Mouse (Mus musculus): Measurements from ENCODE around the gene Frmd6.
A peak's percentile ranks its signal among the peaks of the same experiment; 100 is the strongest.

The Frmd6 gene

DNA sequence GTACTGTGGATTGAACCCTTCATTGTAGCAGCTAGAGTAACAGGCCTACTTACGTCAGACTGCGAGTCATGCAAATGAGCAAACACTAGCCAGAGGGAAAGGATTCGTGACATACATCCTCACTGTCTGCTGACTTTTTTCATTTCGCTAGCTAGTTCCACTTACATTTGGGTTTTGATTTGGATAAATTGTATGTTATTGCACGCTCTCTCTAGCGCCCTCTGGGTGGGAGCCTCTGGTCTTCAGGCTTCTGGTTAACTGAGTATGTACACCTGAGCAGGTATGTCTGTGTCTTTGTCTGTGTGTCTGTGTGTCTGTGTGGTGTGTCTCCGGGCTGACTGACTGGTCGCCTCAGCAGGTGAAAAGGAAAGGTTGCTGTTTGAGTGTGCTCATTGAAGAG, 72.1 kb downstream of the Frmd6 start:
- DNase-seq (ENCODE audit: low read depth, low spot score) = no peak

DNA sequence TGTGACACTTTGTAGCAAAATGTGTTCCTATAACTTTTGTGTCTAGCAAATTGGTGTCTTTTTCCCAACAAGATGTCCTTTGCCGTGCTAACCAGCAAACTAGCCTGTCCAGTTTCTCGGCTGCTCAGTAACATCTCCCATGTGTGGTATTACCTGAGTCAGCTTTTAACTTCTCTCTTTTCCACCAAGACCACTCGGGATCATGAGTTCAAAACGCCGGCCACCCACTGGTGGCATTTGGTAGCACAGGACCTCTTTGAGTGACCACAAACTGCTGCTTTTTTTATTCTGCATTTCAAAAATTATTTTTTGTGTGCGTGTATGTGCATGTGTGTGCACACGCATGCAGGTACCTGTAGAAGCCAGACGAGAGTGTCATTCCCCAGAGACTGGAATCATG, 73.1 kb downstream of the Frmd6 start:
- DNase-seq (ENCODE audit: low read depth, low spot score) = no peak

DNA sequence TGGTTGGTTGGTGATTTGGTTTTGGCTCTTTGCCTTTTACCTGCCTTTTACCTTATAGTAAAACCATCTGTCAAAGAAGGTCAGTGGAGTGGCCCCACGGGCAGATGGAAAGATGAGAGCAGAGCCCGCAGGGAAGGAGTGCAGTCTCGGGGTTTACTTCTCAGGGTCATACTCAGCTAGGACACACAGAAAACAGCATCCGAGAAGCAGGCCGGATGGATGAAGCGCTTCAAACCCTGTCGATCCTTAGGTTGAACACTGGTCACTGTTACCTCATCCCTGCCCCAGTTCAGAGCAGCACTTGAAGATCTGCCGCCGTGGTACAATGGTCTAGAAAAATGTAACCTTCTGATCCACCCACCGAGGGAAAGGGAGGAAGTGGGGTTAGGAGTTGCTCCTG, 79.2 kb downstream of the Frmd6 start:
- DNase-seq (ENCODE audit: low read depth, low spot score) = no peak

DNA sequence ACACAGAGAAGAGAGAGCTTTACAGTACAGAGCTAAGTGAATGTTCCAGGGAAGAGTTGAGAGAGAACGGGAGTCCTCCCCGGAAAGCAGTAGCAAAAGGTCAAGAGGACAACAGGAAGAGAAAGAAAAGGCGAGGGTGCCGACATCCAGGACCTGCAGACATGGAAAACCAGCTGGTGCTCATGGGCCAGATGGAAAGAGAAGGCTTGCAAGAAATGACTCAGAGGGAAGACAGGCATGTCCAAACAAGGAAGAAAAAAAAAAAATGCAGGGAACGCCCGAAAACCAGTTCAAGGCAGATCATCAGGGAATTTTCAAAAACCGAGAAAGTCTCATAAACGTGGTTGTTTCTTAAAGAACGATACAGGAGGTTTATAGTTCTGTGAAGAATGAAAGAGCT, 81.6 kb downstream of the Frmd6 start:
- DNase-seq (ENCODE audit: low read depth, low spot score) = no peak

DNA sequence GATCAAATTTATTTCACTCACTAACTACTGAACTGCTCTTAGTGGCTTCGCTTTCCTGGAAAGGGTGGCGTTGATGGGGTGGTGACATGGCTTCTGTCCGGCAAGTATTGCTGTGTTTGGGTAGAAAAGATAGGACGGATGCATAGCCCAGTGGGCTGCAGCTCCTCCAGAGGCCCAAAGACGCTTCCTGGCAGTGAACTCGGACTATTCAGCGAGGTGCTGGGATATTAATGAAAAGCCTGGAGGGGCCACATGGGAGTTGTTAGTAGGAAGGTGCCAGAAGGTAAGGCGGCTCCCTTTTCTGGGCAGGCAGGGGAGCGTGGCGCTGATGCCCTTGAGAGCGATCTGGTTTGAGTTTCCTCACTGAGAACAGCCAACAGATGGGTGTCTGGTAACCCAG, 82.3 kb downstream of the Frmd6 start:
- no peak for DNase-seq (ENCODE audit: low read depth, low spot score)

DNA sequence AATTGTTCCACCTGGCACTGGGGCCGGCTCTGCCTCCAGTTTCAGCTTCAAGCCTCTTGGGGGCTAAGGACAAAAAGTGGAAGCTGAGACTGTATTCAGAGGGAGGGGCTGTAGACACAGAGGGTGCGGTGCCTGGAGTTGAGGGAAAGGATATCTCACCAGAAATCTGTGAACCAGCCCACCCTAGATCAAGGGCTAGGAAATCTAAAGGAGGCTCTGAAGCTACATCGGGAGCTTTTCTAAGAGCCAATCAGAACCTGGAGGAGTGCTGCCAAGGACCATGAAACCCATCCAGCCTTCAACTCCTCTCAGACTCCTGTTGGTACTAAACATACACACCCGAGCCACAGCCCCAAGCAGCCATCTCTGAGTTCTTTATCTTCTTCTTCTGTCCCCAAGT, 82.8 kb downstream of the Frmd6 start:
- no peak for DNase-seq (ENCODE audit: low read depth, low spot score)

DNA sequence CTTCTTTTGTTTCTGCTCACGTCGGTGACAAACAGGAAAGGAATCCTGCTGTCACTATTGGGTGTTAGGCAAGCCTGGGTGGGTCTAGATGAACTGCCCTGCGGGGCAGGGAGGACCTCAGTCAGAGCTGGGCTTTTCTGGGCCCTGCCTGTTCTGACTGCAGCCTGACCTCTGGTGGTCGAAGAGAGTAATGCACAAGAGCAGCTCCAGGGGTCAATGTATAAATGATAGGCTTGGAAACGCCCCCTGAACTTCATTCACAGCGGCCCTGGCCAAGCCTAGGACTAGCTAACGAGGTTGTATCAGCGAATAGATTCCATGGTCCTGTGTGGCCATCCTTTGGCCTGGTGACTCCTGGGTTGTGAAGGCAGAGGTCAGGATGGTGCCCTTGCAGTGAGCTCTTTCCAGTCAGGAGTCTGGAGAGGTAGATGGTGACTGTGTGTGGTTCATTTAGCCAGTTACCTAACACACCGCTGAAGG, 85.0 kb downstream of the Frmd6 start:
- peak; percentile 82 for DNase-seq (ENCODE audit: low read depth, low spot score)

DNA sequence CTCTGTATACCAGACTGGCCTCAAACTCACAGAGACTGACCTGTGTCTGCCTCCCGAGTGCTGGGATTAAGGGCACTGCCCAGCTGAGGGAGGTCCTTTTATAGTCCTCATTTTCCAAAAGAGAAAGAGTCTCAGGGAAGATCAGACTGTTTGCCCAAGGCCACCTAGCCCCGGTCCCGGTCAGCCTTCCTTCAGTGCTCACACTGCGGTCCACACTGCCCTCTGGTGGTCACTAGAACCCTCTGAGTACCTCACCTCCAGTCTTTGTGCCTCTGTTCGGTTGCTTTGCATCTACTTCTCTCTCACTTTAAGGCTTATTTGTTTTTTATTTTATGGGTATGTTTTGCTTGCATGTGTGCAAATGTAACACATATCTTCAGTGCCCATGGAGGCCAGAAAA, 85.7 kb downstream of the Frmd6 start:
- DNase-seq (ENCODE audit: low read depth, low spot score) = peak; percentile 83

DNA sequence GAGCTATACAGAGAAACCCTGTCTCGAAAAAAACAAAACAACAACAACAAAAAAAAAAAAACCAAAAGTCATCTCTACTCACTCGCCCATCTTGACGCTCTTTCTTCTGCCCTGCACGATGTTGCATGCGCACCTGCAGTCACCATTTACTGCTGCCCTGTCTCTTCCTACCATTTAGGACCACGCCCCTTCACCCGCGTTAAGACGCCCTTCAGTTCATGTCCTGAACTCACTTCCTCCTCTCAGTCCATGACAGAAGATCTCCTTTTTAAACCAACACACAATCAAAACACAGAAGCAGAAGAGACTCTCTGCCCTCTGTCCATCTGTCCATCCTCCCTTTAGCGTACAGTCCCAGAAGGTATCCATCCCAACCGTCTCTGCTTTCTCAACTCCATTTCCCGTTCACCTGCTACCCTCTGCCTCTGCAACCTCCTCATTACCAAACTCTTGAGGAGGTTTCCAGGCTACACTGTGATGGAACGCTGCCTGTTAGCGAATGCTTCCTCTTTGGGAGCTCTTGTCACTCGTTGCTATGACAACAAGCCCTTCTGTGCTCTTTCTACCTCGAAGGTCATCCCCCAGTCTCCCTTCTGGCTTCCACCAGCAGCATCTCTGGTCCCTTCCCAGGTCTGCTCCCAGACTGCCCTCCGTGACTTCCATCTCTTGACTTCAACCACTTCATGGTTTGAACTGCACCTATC, 86.5 kb downstream of the Frmd6 start:
- DNase-seq (ENCODE audit: low read depth, low spot score) = no peak

DNA sequence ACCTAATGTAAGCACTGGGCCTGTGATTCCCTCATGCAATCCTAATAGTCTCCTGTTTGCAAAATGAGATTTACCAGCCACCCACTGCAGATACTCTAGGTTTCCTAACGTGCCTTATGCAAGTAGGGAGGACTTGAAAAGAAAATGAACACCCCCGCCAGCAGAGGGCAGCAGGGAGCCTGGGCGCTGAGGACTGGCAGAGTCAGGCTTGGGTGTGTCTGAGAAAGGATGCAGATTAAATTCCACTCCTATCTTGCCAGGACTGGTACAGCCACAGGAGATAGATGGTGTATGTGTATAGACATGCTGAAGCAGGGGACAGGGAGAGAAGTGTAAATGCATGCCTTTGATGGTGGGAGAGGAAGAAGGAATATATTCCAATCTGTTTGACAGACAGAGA, 88.1 kb downstream of the Frmd6 start:
- DNase-seq (ENCODE audit: low read depth, low spot score) = peak; percentile 25

DNA sequence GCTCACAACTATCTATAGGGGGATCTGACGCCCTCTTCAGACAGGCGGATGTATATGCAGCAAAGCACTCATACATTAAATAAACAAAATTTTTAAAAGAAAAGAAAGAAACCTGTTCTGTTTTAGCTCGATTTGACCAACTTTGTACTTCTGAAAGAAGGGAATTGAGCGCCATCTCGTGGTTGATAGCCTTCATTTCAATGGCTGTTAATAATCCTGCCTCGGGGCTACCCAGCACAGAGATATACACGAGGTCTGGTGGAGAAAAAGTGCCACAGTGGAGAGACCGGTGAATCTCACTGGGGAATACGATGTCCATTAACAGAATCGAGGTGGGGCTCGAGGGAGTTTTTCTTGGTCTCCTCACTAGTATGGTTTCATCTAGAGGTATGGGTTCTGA, 89.1 kb downstream of the Frmd6 start:
- peak; percentile 59 for DNase-seq (ENCODE audit: low read depth, low spot score)

DNA sequence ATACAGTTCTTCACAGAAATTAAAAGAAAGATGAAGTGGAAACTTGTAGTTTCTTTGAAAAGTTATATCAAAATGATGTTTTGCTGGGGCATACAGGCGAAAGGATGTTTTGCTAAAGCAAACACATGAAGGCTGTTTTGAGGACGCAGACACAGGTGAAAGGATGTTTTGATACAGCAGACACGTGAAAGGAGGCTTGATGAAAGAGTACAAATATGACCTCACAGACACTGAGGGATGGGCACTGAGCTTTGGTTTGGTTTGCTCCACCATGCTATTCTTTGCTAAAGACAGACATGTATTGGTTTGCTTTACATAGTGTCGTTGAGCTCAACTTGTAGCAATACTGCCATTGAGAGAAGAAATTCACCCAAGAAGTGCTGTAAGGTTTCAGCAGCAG, 104.5 kb downstream of the Frmd6 start:
- DNase-seq (ENCODE audit: low read depth, low spot score) = no peak

DNA sequence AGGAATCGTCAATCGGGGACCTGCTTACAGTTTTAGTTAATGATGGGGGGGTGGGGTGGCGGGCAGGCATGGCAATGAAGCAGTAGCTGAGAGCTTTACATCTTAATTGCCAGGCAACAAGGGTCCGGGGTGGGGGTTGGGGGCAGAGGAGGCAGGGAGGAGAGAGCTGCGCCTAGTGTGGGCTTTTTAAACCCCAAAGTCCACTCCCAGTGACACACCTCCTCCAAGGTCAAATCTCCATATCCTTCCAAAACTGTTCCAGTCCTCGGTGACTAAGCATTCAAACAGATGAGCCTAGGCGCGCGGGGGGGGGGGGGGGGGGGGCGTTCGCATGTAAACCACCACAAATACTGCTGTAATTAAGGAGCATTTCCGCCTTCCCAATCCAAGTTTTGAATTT, 111.8 kb downstream of the Frmd6 start:
- DNase-seq (ENCODE audit: low read depth, low spot score) = no peak

DNA sequence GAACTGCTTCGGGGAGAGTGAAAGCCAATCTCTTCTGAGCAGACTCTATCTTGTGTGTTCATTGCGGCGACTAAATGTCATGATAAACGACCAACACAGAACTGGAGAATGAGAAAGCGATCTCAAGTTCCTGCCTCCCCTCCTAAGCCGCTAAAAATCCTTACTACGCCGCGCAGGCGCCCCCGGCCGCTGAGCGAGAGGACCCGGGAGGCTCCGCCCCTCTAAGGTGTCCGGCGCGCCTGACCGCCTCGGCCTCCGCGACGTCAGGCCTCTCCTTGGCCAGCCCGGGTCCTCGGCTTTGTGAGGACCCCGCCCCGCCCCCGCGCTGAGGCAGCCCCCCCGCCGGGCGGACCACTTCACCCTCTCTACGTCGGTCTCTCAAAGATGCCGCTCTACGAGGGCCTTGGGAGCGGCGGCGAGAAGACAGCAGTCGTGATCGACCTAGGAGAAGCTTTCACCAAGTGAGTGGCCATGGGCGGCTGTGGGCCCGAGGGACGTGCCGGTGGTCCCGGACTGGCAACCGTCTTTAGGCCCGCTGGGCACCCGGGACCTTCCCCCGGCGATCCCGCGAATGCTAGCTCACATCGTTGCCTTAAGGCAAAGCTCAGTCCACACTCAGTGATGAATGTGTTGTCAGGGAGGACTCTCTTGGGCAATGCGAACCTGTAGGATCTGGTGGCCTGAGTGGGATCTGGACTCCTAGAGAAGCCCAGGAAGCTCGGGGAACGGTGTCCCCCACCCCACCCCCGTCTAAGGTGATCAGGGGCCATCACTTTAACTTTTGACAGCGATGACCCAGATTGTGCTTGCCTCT, 112.5 kb downstream of the Frmd6 start, which contains the start of gene Actr10:
Gene Actr10 (plus strand): TSS at position 287 of the 814 bp plus-strand sequence.
- DNase-seq (ENCODE audit: low read depth, low spot score) = peak; percentile 91

DNA sequence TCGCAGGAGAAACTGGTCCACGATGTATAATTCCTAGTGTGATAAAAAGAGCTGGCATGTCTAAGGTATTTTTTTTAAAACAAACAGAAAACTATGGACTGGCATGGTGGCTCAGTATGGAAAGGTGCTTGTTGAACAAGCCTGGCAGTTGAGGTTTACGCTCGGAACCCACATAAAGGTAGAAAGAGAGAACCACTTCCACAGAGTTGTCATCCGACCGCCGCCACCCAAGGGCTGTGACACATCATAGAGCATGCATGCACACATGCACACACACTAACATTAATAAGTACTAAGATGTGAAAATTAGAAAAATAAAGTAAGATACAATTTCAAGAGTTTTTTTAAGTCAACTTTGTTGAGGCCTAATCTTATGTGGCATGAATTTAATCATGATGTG, 115.5 kb downstream of the Frmd6 start:
- no peak for DNase-seq (ENCODE audit: low read depth, low spot score)

DNA sequence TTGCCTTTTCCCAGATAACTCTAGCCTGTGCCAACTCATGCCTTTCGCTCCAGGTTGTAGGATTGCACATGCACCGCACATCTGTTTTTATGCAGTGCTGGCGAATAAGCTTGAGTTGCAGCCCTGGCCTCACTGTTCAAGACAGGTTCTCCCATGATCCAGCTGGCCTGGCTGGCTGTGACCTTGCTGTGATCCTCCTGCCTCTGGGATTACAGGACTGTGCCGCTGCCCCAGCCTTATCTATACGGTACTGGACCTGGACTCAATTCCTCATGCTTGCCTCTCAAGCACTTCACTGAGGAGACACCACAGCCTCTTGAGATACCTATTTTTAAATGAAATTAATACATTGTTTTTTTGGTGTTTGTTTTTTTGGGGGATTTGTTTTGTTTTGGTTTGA, 118.9 kb downstream of the Frmd6 start:
- DNase-seq (ENCODE audit: low read depth, low spot score) = no peak

DNA sequence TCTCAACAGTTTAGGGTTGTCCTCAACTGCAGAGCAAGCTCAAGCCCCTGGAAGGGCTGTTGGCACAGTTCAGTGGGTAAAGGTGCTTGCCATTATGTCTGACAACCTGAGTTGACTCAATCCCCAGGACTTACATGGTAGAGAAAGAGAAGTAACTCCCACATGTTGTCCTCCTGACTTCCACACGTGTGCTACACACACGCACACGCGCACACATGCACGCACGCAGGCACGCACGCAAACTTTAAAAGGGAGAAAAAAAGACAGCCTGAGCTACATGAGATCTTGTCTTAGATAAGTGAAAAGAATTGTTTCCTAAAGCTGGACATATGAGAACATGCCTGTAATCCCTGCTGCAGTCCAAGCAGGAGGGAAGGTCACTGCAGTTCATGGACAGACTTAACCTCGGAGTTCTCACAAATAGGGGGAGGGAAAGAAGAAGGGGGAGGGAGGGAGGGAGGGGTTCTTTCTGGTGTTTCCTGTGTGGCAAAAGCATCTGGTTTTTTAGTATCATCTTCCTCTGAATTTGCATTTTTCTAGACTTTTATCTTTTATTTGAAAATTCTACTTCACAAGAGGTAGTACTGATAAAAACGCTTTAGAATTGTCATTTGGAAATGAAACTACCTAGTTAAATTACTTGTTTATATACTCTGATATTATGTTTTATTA, 121.4 kb downstream of the Frmd6 start:
- DNase-seq (ENCODE audit: low read depth, low spot score) = no peak

Data from forelimb bud, embryonic 11.5 days (tissue).